Mouse (Mus musculus) central nervous system, embryonic 11.5 days (tissue): ENCODE results near the gene Agfg1. TPM values are rescaled to one million over a fixed set of nuclear protein-coding genes. Genes with fewer than 3 reads are reported as not detected.

Experiments
- polyA plus RNA-seq: library from polyadenylated mRNA; depleted of rRNA; stranded (reverse); fragments of >200 nt; gene quantifications from 2 replicates; pipeline ENCODE4 v1.2.3, GENCODE M21; 2012; rRNA removed

The Agfg1 gene
- 32.4 and 50.4 TPM in 2 replicates for polyA plus RNA-seq

GRCm38 (mm10) chr1:82839296-82839613, at the start of gene Agfg1:
Gene Agfg1, plus strand, starts transcription at chr1:82839483.

GRCm38 (mm10) chr1:82913025-82913424, 73.7 kb downstream of the Agfg1 start, which contains the start of gene A030005L19Rik:
Gene A030005L19Rik, plus strand, starts transcription at chr1:82913325.

GRCm38 (mm10) chr1:82924650-82925049, 85.4 kb downstream of the Agfg1 start, which contains the start of gene A030014E15Rik:
Gene A030014E15Rik, plus strand, starts transcription at chr1:82924917.

GRCm38 (mm10) chr1:82931326-82931725, 92.0 kb downstream of the Agfg1 start, which contains the start of gene Gm6217:
Gene Gm6217, minus strand, starts transcription at chr1:82931399.

GRCm38 (mm10) chr1:82943295-82943694, 104.0 kb downstream of the Agfg1 start, which contains the start of gene A030003K21Rik:
Gene A030003K21Rik, minus strand, starts transcription at chr1:82943388.

Other genes with a start within 250 kb of the Agfg1 start
- 121 and 203 TPM in 2 replicates for gene Mff, start 114.6 kb upstream of the Agfg1 start, polyA plus RNA-seq
- gene Tm4sf20, start 71.0 kb upstream of the Agfg1 start, polyA plus RNA-seq: not detected in 2 replicates
- not detected in 2 replicates for gene Gm47791, start 68.2 kb upstream of the Agfg1 start, polyA plus RNA-seq
- gene A030005L19Rik, start 73.8 kb downstream of the Agfg1 start, polyA plus RNA-seq: 1.8 and 2.1 TPM in 2 replicates
- 0.06 and 0.14 TPM in 2 replicates for gene A030014E15Rik, start 85.4 kb downstream of the Agfg1 start, polyA plus RNA-seq
- not detected in 2 replicates for gene Gm6217, start 91.9 kb downstream of the Agfg1 start, polyA plus RNA-seq
- not detected in 2 replicates for gene A030003K21Rik, start 103.9 kb downstream of the Agfg1 start, polyA plus RNA-seq
- not detected in 2 replicates for gene Gm7544, start 116.5 kb downstream of the Agfg1 start, polyA plus RNA-seq
- not detected in 2 replicates for gene Gm47955, start 120.8 kb downstream of the Agfg1 start, polyA plus RNA-seq
- not detected in 2 replicates for gene Gm47959, start 161.1 kb downstream of the Agfg1 start, polyA plus RNA-seq
- 0.44 and 0.73 TPM in 2 replicates for gene Slc19a3, start 199.0 kb downstream of the Agfg1 start, polyA plus RNA-seq
- not detected in 2 replicates for gene Krtap28-10, start 203.0 kb downstream of the Agfg1 start, polyA plus RNA-seq
- gene Gm47969, start 205.4 kb downstream of the Agfg1 start, polyA plus RNA-seq: not detected in 2 replicates
- gene A030005K14Rik, start 219.9 kb downstream of the Agfg1 start, polyA plus RNA-seq: not detected in 2 replicates
- gene Krtap28-13, start 221.4 kb downstream of the Agfg1 start, polyA plus RNA-seq: not detected in 2 replicates